Mouse (Mus musculus): ENCODE results near the gene 2310007B03Rik.
A peak's percentile ranks its signal among the peaks of the same experiment; 100 is the strongest.
"Not testable (repeated sequence)": the region's sequence is repeated elsewhere in the genome, so short reads cannot be mapped to it uniquely, and the experiment has no call there.

2310007B03Rik gene

GRCm38 (mm10) chr1:93160501-93161133 is at the start of gene 2310007B03Rik:
Gene 2310007B03Rik (minus strand): TSS chr1:93160948.
- DNase-seq, result peak; percentile 47

GRCm38 (mm10) chr1:93210213-93210641 is 49.5 kb upstream of the 2310007B03Rik start:
- peak; percentile 78 for DNase-seq

- DNase-seq, result no peak
Observed at GRCm38 (mm10) chr1:93207536-93208064, 46.9 kb upstream of the 2310007B03Rik start.

GRCm38 (mm10) chr1:93206277-93206970 is 45.7 kb upstream of the 2310007B03Rik start:
- DNase-seq, result no peak

DNA sequence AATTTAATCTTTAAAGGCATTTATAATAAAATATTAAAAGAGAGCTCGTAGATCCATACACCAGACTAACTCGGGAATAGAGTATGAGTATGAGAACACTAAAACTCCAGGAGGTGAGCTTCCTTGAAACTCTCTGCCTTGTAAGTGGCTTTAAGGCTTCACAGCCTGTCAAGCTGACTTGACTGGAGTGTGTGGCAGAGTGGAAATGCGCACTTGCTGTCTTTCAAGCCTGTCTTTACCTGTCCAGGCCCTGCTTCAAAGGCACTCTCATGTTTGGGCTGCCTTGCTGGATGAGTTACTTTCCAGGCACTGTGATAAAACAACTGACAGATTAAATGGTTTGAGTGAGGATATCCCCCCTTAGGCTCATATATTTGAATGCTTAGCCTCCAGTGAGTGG is 37.2 kb upstream of the 2310007B03Rik start:
- no peak for DNase-seq

GRCm38 (mm10) chr1:93197454-93197853 is 36.7 kb upstream of the 2310007B03Rik start:
- DNase-seq, result not testable (repeated sequence)

- DNase-seq, result no peak
Observed at GRCm38 (mm10) chr1:93194961-93195360, 34.2 kb upstream of the 2310007B03Rik start.

DNA sequence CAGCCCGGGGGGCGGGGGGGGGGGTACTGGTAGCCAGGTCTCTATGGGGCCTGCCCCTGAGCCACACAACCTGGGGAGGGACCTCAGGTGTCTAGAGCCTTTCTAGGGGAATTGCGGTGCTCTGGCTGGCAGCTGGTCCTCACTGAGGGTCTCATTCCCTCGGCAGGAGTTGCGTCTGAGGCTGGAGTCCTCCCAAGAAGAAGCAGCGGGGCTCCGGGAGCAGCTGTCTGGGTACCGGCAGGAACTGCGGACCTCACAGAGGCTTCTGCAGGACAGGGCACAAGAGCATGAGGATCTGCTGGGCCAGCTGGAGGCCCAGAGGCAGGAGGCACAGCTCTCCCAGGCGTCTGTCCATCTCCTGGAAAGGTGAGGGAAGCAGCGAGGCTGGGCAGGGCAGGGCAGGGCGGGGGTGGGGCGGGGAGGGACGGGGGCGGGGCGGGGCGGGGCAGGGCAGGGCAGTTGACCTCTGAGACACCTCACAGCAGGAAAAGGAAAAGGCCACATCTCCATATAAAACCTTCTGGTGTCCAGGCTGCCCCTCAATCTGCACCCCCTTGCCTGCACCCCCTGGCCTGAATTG is 30.1 kb upstream of the 2310007B03Rik start:
- no peak for DNase-seq

DNA sequence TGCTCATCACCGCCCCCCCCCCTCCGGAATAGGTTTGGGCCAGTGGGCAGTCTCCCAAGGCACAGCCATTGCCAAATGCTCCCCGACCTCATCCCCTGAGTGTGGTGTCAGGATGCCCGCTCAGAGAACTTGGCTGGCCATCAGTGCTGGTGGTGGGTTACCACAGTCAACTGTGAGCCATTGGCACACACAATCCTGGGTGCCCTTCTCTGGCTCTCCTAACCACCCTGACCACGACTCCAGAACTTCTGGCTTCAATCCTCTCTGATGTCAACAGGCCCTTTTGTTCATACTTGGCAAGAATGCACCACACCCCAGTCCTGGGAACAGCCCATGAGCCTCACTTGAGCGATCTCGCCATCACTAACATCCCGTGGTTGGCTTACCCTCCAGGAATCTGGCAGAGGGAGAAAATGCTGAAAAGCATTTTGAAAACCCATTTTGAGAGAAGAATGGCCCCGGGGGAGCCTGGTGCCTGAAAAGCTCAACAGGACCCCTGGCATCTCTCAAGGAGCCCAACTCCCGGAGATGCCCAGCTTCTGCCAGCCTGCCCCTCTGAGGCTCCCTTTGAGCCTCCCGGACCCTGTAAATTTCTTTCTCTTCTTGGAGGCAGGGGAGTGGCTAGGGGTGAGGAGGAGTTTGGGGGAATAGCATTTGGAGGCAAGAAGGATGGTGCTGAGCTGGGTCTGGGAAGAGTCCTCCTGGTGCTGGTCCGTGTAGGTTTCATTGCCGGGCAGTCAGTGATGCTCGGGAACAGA is 23.5 kb upstream of the 2310007B03Rik start:
- DNase-seq, result no peak

DNA sequence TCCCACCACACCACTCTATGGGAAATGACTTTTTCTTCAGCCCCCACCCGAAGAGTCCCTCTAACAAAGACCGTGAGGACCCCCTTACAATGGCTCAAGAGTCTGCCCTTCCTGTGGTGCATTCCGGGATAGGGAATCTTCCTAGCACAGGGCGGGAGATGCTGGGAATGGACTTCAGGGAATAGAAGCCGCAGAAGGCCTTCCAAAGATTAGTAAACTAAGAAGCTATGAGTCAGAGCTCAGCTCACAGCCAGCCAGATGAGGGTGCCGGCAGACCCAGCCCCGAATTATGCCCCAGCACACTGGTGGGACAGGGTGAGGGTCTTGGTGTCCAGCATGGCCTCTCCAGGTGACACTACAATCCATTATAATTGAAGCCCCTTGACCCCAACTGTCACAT is 21.5 kb upstream of the 2310007B03Rik start:
- DNase-seq, result no peak

DNA sequence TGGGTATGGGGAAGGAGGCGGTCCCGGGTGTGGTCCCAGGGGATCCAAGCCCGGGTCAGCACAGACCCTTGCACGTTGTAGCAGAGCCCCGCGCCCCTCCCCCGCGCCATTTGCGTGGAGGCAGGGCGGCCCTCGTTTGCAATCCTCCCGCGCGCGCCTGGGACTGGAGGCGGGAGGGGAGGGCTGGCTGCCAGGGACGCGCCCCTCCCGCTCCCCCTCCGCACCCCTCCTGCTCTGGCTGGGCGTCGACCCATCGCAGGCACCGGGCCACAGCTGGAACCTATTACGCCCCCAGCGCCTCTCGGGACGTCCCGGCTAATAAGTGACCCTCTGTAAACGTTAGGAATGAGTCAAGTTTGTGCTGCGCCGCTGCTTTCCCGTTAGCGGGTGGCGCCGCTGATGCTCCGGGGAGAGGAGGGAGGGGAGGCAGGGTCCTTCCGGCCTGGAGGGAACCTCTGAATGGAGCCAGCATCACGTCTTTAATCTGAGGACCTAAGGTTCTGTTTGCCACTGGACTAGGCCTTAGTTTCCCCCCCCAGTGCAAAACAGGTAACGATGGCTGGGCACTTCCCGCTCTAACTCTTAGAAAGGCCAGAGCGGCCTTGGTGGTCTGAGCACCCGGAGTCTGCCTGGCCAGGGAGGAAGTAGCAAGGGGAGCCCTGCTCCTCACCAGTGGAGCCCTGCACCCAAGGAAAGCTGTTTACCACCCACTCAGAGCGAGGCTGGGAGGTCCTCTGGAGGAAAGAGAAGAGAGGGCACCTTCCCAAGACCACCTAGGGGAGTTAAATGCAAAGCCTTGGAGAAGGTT is 16.0 kb upstream of the 2310007B03Rik start:
- peak; percentile 64 for DNase-seq

DNA sequence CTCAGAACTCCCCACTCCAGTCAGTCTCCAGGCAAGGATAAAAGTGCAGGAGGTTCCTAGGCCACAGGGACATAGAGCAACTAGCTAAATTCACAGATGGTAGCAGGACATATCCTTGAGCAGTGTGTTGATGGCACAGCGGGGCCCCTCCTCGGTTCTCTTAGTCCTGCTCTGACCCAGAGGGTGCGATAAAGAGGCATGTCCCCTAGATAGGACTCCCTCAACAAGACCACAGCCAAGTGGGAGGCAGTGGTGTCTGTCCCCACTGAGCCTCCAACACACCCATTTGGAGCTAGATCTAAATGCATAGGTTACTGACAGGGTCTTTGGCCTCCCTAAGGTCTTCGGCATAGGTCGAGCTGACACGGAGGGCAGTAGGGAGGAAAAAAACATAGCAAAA is 15.1 kb upstream of the 2310007B03Rik start:
- no peak for DNase-seq

GRCm38 (mm10) chr1:93174399-93174798 is 13.7 kb upstream of the 2310007B03Rik start:
- DNase-seq, result peak; percentile 88

DNA sequence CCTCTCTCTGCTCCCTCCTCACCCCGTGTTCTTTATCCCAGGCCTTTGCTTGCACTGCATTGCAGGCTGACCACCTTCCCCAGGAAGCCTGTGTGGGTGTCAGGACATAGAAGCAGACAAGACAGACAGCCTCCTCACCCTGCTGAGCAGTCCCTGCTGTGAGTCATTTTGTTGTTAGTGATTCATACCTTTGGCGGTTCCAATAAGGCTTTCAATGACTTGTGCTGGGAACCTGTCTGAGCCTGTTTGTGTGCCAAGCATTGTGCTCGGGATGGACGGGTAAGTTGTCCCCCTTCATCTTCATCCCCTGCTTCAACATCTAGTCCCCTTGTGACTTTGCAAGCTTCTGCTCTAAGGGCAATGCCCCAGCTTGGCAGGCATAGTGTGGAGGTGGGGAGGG is 12.9 kb upstream of the 2310007B03Rik start:
- DNase-seq, result no peak

GRCm38 (mm10) chr1:93168295-93168775 is 7.6 kb upstream of the 2310007B03Rik start, which contains the start of gene Crocc2:
Gene Crocc2 (plus strand): TSS chr1:93168725.
- no peak for DNase-seq

- DNase-seq, result no peak
Observed at GRCm38 (mm10) chr1:93166346-93167079, 5.8 kb upstream of the 2310007B03Rik start.

DNA sequence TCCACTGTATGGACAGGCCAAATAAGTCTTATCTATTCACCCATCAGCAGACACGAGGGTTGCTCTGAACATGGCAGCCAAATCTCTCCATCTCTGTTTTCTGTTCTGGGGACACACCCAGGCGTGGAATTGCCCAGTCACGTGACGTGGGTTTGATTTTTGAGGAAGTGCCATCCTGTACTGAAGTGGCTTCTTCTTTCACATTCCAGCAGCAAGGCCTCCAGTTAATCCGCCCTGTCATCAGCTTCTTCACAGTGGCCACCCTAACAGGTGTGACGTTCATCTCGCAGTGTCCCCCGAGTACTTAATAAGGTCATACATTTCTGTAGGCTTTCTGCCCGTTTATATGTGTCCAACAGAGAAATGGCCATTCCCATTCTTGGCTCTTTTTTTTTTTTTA is 4.7 kb upstream of the 2310007B03Rik start:
- no peak for DNase-seq

DNA sequence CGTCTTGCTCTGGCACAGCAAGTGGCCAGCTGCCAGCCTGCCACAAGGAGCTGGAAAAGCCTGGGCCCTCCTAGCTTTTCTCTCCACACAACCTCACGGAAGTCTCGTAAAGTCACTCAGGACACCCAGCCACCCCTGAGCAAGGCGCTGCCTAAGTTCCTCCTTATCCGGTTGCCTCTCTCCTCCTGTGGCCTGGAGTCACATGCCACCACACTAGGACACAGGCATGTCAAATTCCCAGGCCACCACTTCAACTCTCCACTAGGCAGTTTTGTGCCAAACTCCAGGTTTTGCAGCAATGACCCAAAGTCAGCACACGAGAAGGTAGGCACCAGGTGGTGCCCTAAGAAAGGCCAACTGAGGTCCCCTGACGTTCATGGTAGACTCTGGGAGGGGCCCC is 1.8 kb upstream of the 2310007B03Rik start:
- no peak for DNase-seq

DNA sequence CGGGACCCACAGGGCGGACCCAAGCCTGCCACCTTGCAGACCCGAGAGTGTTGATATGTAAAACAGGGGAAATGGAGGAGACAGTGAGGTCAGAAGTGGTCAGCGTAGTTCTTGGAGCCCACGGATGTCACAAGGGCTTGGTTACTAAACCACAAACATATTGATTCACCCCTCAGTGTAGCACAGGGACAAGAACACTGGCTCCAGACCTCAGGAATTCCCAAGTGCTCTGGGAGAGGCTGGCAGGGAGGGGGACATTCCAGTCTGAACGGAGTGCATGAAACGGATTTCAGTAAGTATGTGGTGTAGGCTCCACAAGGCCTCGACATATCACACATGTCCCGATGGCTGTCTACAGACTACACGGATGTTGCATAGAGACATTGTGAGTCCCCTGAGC is 1.2 kb upstream of the 2310007B03Rik start:
- no peak for DNase-seq

GRCm38 (mm10) chr1:93161350-93161749 is 602 bp upstream of the 2310007B03Rik start:
- DNase-seq, result peak; percentile 27
